Mouse (Mus musculus) cerebellum, adult 2 months (tissue): ENCODE data around the gene Ccdc88c. TPM values are rescaled to one million over a fixed set of nuclear protein-coding genes. Genes with fewer than 3 reads are reported as not detected.

Experiments used
- DNase-seq, 2 experiments: peaks; one replicate each; pipeline ENCODE4 v3.0.0; 2021
- H3K27ac ChIP-seq: fragments of 200-500 bp; 2 replicates; pipeline ENCODE4 v1.5.1; 2012; ENCODE audit warnings: low read length, control low read depth, inconsistent platforms; ENCODE audit not compliant: insufficient read depth
- H3K27me3 ChIP-seq: fragments of 200-500 bp; 2 replicates; pipeline ENCODE4 v1.6.1; 2012; ENCODE audit warnings: inconsistent platforms, mild to moderate bottlenecking, low read length, moderate library complexity; ENCODE audit not compliant: control insufficient read depth, insufficient read depth
- H3K4me1 ChIP-seq: fragments of 200-500 bp; 2 replicates; pipeline ENCODE4 v1.6.1; 2011; ENCODE audit warnings: low read length; ENCODE audit not compliant: control insufficient read depth, insufficient read depth
- H3K4me3 ChIP-seq: fragments of 200-500 bp; replicated peaks from 2 replicates; pipeline ENCODE3; 2011; ENCODE audit warnings: mild to moderate bottlenecking, low read depth, low read length, control low read depth; ENCODE audit not compliant: insufficient read depth
- CTCF ChIP-seq: fragments of 200-500 bp; IDR thresholded peaks from 2 replicates; pipeline ENCODE4 v1.5.1; 2011; ENCODE audit warnings: low read depth, mild to moderate bottlenecking, control low read depth, low read length, moderate library complexity, borderline replicate concordance; ENCODE audit not compliant: insufficient read depth
- POLR2A ChIP-seq: fragments of 200-500 bp; IDR thresholded peaks from 2 replicates; pipeline ENCODE4 v1.6.1; 2011; ENCODE audit warnings: low read length, control low read depth, borderline replicate concordance; ENCODE audit not compliant: insufficient read depth
- WGBS: fragments of 180-500 bp; shearing (Covaris S2); methylation state at CpG from one replicate; pipeline ENCODE4 v1.1.7; 2018; 5-methylcytosine and 5-hydroxymethylcytosine counted together
- polyA plus RNA-seq: library from polyadenylated mRNA; depleted of rRNA; stranded (reverse); fragments of >200 nt; gene quantifications from 2 replicates; pipeline ENCODE4 v1.2.3, GENCODE M21; 2012

Gene Ccdc88c
- polyA plus RNA-seq, 1 experiment, result 9.0 TPM

GRCm38 (mm10) chr12:101022353-101022752 is 6.5 kb downstream of the Ccdc88c start:
- Histone ChIP-seq H3K27me3 (no peaks in the 10 kb centered on the region), H3K4me3 (no peak overlapping the region), H3K4me1 (peaks cover 15% of the 10 kb centered on the region), H3K27ac (no peak overlapping the region)
- TF ChIP-seq POLR2A, result no peak
- no peak for TF ChIP-seq CTCF
- 95% methylated on average over 8 of the region's 8 CpGs for WGBS
- DNase-seq, result no peak

DNA sequence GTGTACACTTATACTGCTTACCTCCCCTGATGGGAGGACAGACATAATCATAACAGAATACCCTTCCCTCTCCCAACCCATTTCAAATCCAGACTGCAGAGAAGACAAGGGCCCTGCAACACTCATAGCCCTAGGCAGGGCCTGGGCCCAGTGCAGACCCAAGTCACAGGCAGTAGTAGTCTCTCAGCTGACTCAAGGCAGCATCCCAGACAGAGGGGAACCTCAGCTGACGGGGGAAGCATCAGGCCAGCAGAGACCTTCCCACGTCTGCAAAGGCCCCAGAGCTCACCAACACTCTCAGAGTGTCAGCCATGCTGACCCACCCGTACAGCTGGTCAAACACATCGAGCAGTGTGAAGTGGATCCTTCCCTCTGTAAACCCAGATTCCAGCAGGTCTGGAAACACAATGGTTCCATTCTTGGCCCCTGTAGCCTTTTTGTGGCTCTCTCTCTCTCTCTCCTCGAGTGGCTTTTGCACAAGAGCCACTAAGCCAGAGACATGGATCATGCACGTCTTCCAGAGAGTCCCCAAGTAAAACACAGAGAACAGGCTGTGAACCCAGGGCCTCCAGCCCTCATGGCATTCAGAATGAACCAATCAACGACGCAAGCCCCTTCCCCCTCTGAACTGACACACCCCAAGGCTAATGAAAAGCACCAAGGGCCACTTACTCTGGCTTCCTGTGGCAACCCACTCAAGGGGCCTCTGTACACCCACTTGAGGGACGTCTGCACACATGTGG is 7.2 kb downstream of the Ccdc88c start:
- no peak for TF ChIP-seq CTCF
- TF ChIP-seq POLR2A, result no peak
- 85% methylated on average over 9 of the region's 9 CpGs for WGBS
- peaks cover 15% of the 10 kb centered on the region for H3K4me1 ChIP-seq
- no peaks in the 10 kb centered on the region for H3K27me3 ChIP-seq
- no peak overlapping the region for H3K27ac ChIP-seq
- DNase-seq, result no peak
- H3K4me3 ChIP-seq, result no peak overlapping the region

GRCm38 (mm10) chr12:101020210-101021015 is 8.4 kb downstream of the Ccdc88c start:
- Histone ChIP-seq H3K4me1 (peaks cover 15% of the 10 kb centered on the region), H3K27ac (peak overlapping the region; percentile 18), H3K4me3 (no peak overlapping the region), H3K27me3 (no peaks in the 10 kb centered on the region)
- 46% methylated on average over 15 of the region's 15 CpGs for WGBS
- TF ChIP-seq POLR2A, result no peak
- peak; percentile 20; the same call in 1 of the 2 replicates for TF ChIP-seq CTCF
- DNase-seq, result peak; percentile 61 to 82

- Histone ChIP-seq H3K4me3 (no peak overlapping the region), H3K4me1 (peaks cover 15% of the 10 kb centered on the region), H3K27me3 (no peaks in the 10 kb centered on the region), H3K27ac (no peak overlapping the region)
- WGBS, result 85% methylated on average over 7 of the region's 7 CpGs
- no peak for TF ChIP-seq CTCF
- TF ChIP-seq POLR2A, result no peak
- no peak for DNase-seq
Measured at GRCm38 (mm10) chr12:101019443-101019842, 9.4 kb downstream of the Ccdc88c start.

DNA sequence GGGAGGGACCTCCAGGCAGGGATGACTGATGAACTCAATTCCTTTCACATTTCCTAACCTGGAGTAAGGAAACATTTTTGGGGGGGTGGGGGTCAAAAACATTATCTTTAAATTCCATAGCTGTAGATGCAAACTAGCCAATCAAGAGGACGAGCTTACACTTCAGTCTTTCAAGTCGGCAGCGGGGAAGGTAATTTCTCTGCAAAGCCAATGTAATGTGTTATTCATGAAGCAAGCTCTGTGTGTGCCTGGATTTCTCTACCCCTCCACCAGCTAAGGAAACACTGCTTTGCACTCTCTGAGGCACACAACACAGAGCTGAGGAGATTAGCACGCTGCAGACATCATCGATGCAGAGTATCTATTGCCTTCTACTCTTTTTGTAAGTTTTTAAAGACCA is 9.8 kb downstream of the Ccdc88c start:
- no peak for DNase-seq
- Histone ChIP-seq H3K4me3 (no peak overlapping the region), H3K27ac (no peak overlapping the region), H3K4me1 (peaks cover 15% of the 10 kb centered on the region), H3K27me3 (no peaks in the 10 kb centered on the region)
- TF ChIP-seq POLR2A (no peak), CTCF (no peak)
- WGBS, result 94% methylated on average over 5 of the region's 5 CpGs

DNA sequence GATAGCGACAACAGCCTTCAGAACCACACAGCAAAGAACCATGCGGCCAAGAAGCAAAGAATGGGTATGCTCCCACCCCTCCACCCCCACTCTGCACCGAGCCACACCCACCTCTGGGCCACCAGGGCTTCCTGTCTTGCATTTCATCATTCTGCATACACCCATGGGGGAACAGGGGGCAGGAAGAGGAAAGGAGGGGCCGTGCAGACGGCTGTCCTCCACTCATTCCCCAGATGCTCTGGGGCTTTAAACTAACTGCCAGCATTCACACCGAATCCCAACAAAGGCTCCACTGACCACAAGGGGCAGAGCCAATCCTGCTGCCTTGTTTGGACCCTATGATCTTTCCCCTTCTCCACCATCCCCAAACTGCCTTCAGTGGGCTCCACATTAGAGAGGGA is 10.9 kb downstream of the Ccdc88c start:
- DNase-seq, result no peak

DNA sequence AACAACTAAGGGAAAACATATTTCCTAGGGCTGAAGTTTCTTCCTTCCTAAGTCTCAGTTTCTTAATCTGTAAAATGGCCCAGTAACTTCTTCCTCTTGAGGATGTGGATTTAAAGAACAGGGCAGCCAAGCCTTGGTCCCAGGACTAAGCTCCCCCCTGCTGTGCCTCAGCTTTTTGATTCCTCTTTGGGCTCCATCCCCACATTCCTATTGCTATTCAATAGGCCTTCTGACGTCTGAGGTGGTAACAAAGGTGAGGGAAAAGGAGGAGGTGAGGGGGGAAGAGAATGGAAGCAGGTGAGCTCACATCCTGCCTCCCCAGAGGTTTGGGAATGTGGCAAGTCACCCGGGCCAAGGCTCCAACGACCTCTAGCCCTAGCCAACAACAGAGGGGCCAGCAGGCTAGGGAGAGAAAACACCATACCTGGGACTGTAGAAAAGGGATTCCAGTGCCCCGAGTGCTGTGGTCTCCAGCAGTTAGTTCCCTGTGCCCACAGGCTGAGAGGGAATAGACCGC is 12.4 kb downstream of the Ccdc88c start:
- Histone ChIP-seq H3K4me1 (peaks cover 15% of the 10 kb centered on the region), H3K27ac (no peak overlapping the region), H3K27me3 (no peaks in the 10 kb centered on the region), H3K4me3 (no peak overlapping the region)
- DNase-seq, result no peak
- no peak for TF ChIP-seq POLR2A
- TF ChIP-seq CTCF, result no peak
- WGBS, result 71% methylated on average over 5 of the region's 5 CpGs

More for the DNA sequence above, 10.9 kb downstream of the Ccdc88c start:
- Histone ChIP-seq H3K27ac (no peak overlapping the region), H3K27me3 (no peaks in the 10 kb centered on the region), H3K4me3 (no peak overlapping the region), H3K4me1 (peaks cover 15% of the 10 kb centered on the region)
- TF ChIP-seq POLR2A (no peak), CTCF (no peak)
- 53% methylated on average over 6 of the region's 6 CpGs for WGBS

DNA sequence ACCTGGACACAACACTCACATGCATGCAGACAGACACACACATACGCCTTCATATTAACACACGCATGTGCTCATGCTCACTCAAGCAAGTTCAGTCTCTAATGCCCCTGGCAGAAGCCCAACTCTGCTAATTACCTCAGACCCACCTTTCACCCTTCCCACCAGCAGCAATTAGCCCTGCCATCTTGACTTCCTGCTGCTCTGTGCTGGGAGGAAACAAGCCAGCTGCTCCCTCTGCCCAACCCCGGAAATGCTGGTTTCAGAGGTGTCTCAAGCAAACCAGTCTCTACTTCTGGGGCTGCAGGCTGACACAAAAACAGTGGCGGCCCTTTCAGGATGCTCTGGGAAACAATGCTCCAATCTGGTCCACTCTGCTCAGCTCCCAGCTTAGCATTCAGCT is 12.9 kb downstream of the Ccdc88c start:
- TF ChIP-seq POLR2A (no peak), CTCF (no peak)
- Histone ChIP-seq H3K27me3 (no peaks in the 10 kb centered on the region), H3K27ac (no peak overlapping the region), H3K4me3 (no peak overlapping the region), H3K4me1 (peaks cover 15% of the 10 kb centered on the region)
- DNase-seq, result no peak
- WGBS, result 63% methylated on average over 4 of the region's 4 CpGs
